Mouse (Mus musculus) common myeloid progenitor, adult 5-6 weeks (primary cell): ENCODE results near the gene Npepl1. TPM values are rescaled to one million over a fixed set of nuclear protein-coding genes. Genes with fewer than 3 reads are reported as not detected.

ENCODE experiments used
- ATAC-seq: replicated peaks from 2 replicates; pipeline ENCODE4 v1.8.0; 2016; ENCODE audit warnings: low read depth, mild to moderate bottlenecking, moderate TSS enrichment, inconsistent platforms; ENCODE audit not compliant: poor library complexity, severe bottlenecking
- total RNA-seq: library from RNA; stranded (forward); fragments of 200-1000, 187-1606 nt; gene quantifications from 2 replicates; pipeline ENCODE4 v1.2.3, GENCODE M21; 2017

Npepl1 gene
- total RNA-seq, result 33.5 and 34.8 TPM in 2 replicates

DNA sequence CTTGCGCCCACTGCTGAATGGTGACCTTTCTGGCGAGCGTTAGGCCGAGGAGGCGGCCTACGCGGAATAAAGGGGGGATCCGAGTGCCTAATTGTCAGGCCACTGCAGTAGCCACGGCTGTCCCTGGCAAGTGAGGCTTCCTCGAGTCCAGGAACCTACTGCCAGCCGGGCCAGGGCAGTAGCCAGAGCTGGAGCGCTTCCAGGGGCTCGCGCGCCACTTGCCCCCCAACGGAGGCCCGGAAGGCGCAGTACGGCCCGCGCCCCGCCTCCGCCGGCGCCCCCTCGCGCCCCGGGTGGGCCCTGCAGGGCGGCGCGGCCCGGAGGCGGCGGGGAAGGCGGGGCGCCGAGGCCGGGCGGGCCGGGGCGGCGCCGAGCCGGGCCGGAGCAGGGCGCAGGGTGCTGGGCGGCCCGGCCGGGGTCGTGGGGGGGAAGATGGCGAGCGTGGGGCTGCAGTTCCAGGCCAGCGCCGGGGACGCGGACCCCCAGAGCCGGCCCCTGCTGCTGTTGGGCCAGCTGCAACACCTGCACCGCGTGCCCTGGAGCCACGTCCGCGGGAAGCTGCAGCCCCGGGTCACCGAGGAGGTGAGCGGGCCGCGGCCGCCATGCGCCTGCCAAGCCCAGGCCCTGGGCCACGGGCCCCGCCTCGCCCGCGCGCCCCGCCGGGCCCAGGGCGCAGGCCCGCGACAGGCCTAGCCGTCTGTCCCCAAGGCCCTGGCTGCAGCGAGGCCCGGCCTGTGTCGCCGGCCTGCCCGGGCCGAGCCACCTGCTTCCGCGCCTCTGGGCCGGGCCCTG, at the start of gene Npepl1:
Gene Npepl1, plus strand, starts transcription at position 359 of the 792 bp plus-strand sequence.
- peak; percentile 55 for ATAC-seq

DNA sequence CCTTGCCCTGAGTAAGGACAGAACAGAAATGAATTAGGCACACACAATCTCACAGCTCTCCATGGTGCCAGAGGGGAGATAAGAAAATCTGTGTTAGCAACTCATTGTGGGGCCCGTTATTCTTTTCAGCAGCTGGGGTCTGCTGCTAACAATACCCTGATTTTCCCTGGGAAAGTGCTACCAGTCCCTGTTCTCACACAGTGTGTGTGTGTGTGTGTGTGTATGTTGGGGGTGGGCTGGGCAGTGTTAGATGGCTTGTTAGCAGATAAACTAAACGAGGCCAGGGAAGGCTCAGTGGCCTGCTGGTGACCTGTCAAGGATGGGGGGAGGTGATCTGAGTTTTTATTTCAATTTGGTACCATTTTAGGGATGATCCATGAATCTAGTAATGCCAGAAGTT, 48.9 kb upstream of the Npepl1 start:
- no peak for ATAC-seq

DNA sequence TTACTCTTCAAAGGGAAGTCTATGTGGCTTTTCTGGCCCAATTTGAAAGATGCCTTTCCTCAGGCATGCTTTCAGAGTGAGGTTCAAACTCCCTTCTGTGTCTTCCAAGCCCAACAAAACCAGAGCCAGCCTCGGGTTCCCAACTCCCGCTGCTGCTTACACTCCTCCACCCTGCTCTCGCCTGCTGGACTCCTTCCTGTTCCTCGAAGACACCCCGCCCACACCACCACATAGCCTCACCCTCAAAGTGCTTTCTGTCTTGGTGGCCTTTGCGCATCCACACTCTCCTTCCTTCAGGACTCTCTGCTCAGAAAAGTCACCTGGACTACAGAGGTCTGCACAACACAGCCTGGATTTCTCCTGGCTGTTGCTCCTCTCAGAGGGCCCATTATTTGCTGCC, 47.1 kb upstream of the Npepl1 start:
- no peak for ATAC-seq

DNA sequence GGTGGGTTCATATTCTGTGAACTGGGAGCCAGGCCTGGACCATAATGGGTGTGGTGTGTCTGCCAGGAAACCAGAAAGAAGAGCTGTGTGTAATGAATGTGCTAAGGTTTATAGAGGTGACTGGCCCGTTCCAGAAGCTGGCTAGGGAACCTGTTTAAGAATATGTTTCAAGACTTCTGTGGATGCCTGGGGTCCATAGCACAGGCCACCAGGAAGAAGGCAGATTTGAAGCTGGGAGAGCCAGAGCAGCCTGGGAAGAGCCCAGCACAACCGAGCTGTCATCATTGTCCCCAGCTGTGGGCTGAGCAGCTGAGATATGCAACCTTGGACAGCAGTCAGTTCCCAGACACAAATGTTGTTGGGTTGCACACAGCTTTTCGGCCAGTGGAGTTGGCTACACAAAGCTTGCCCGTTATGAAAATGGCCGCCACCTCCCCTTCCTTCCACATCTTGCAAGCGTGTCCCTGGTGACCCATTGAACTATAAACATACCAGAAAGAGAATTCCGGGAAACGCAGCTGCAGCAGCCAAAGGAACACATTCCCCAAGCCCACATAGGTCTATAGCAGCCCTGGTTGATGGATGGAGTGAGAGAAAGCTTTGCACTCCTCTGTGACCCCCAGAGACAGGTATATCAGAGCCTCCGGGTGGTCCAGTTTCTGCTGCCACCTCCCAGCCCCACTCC, 46.5 kb upstream of the Npepl1 start:
- no peak for ATAC-seq

DNA sequence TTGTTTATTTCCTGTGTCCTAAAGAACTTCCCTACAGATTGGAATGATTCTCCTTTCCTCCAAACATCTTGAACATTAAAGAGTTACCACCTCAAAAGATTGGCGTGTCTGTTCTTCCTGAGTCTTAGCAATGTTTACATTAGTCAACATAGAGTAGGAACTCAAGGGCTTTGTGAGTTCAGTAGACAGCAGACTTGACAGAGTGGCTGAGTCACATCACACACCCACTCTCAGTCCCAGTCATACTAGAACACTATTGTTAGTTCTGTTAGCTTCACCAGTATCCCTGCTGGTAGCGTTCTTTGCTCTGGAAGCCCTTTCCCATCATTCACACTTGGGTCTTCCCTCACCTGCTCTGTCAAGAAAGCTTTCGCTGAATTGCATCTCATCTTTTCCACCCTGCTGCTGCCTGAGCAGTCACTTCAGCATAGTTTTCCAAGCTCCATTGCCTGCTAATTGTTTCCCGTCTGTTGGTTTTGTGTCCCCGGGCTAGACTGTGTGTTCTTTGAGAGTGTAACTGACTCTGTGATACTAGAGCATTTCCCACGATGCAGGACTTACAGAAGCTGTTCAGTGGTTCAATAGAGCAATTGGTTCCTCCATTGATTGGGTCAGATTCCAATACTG, 42.2 kb upstream of the Npepl1 start:
- no peak for ATAC-seq

DNA sequence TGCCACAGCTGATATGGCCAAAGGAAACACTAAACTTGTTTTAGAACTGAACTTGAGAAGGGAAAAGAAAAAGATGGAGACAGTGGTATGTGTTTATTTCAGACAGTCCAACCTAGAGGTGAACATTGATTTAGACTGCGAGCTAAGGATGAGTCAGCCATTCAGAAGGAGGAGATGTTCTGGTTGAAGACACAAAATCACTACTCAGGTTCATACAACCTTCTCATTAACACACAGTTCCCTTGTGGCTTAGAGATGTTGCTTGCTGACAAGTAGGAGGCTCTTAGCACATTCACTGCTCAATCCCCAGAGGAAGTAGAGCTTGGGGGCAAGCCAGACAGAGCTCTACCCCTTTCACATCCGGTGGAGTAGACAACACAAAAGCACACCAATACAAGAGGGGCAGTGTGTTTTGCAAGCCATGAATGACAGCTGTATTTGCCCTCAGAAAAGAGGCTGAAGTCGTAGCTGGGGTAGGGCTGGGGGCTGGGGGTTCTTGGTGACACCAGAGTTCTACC, 40.6 kb upstream of the Npepl1 start:
- ATAC-seq, result peak; percentile 75

DNA sequence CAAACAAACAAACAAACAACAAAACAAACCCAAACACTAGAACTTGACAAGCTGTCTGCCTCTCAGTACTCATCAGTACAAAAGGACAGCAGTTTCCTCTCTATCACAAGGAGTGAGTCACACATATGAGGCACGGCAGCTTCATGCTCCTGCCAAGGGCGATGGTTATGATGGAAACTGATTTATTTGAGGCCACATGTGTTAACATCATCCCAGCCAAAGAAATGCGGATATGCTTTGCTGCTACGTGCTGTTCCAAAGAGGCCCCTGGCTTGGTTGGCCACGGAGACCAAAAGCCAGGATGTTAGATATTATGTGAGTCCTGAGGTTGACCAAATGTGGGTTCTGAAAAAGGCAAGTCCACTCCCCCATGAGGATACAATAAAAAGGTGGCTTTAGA, 38.7 kb upstream of the Npepl1 start:
- no peak for ATAC-seq

DNA sequence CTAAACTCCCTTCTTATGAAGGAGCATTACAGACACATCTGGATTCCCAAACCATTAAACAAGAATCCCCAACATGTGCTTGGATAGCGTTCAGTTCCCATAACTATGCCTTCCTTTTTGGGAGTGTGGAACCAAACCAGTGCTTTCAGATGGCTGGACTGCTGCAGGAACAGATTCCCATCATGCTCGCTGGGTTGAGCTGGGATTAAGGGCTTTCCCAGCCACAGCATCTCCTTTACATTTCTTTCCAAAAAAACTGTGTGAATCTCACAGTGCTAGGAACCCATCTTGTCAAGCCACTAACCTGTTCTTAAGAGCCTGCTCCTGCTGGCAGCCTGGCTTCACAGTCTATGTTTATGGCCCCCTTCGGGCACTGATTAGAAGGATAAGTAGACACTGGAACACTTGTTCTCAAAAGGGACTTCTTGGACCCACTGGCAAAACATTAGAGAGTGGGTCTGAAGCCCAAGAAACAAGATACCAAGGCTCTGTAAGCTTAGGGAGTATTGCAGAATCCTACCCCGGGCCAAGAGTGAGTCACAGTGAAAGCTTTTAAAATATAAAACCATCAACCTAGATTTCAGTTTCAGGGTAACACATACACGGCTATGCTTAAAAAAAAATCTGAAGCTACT, 36.9 kb upstream of the Npepl1 start:
- ATAC-seq, result no peak

DNA sequence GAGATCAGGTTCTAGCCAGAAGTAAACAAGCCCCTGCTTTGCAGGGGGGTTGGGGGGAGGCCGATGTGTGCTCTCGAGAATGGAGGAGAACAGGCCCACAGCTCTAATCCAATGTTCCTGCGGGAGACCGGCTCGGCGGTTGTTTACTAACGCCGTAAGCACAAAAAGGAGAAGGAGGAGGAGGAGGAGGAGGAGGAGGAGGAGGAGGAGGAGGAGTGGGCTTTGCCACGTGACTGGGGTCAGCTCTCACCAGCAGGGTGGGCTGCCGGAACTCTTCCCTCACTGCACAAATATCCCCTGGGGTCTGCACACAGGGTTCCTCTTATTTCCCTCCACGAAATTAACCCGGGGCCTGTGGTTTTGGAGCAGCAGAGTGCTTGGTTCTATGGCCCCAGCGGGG, 35.5 kb upstream of the Npepl1 start:
- no peak for ATAC-seq

DNA sequence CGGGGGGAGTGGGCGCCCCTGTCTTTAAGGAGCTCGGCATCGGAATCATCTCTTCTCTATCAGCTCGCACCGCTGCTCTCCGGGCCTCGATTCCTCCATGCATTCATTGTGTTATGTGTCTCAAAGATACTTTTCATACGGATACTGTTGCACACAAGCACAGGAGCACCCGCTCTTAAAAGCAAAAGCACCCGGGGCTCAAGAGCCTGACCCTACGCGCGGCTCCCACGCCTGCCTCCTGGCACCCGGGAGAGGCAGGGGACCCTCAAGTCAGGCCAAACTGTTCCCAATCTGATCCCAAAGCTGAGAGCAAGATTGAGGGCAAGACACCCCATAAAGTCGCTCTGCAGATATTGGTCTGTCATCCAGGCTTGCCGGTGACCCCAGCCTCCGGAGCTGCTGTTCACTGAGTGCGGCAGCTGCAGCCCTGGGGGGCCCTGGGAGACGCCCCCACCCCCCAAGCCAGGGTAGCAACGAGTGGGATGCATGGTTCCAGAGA, 35.0 kb upstream of the Npepl1 start:
- ATAC-seq, result no peak

DNA sequence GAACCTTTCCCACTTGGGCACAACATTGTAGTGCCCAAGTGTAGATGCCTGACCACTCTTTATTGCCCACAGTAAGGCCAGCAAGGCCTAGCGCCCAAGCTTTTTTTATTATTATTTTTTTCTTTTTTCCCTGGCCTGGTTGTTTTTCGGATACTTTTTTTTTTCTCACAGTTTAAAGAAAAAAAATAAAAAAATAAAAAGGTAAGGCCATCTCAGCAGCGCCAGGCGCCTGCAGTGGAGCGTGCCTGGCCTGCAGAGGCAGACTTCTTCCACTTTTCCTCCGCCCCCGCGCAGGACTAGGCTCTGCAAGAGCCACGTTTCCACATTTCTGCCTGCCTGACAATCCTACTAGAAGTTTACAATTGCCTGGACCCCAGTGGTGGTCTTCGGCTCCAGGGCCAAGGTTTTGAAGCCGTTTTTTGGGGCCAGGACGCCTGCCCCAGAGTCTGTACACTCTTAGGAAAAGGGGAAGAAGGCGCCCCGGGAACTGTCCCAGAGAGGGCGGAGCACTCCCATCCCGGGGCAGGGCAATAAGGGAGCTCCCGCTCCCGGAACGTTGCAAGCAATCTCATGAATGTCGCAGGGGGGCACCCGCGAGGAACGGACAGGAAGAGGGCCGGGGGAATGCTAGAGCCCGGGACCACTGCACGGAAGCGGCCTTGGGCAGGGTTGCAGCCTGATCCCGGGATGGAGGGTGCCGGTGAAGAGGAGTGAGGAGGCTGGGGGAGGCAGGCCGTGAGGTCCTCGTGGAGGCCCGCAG, 34.3 kb upstream of the Npepl1 start, which contains the start of gene Stx16:
Gene Stx16, plus strand, starts transcription at position 636 of the 760 bp plus-strand sequence.
- ATAC-seq, result peak; percentile 87

DNA sequence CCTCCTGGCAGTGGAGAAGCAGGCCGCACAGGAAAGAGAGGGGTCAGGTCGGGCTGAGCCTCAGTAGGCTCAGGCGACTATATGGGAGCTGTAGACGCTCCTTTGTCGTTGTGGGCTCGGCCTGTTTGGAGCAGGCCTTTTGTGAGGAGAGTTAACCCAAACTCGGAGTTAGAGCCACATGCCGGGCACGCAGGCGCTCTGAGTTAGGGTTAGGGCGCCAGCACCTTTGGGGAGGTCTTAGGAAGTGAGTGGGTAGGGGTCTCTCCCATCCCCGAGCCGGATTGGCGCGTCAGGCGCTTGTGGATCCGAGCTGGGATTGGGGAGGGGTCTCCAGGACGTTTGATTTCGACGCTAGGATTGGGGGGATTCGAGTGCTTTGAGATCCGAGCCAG, 33.7 kb upstream of the Npepl1 start:
- peak; percentile 41 for ATAC-seq

DNA sequence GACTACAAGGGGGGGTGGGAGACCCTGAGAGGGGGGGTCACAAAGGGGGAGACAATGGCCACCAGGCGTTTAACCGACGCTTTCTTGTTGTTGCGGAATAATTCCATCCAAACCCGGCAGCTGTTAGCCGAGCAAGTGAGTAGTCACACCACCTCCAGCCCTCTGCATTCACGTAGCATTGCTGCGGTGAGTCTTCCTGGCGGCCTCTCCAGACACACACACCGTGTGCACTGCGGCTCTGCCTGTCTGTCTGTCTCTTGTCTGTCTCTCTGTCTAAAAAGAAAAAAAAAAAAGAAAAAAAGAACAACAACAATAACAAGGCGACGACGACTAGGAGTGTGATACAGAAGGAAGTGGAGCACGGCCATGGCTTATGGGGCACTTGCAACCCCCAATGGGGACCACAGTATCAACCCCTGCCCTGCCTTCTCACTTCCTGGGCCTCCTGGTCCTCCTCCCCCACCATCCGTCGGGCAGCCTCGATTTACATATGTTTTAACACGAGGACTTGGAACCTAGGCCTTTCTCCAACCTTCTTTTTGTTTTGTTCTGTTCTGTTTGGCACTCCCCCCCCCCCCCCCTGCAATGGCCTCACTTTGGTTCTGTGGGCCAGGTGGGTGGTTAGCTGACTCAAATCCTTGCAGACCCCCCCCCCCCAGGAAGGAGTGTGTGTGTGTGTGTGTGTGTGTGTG, 33.0 kb upstream of the Npepl1 start:
- peak; percentile 43 for ATAC-seq

DNA sequence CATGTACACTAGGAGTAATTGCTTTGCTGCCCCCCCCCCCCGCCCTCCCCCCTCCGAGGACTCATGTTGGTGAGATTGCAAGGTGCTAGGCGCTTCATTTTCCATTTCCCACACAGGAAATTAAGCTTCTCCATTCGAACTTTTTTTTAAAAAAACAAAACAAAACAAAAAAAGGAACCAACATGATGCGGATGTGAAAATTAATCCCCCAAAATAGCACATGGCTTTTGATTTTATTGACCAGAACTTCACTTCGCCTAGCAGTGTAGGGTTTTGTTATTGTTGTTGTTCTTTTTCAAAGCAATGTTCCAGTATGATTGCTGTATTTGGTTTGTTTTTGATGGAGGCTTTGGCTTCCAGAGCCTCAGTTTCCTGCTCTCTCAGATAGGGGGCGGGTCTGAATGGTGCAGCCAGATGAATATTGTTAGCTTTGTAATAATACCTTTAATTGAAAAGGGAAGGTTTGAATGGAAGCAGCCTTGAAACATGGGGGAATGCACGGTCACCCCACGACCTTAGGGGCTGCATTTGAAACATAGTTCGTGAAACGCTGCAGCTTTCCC, 32.3 kb upstream of the Npepl1 start:
- ATAC-seq, result no peak

DNA sequence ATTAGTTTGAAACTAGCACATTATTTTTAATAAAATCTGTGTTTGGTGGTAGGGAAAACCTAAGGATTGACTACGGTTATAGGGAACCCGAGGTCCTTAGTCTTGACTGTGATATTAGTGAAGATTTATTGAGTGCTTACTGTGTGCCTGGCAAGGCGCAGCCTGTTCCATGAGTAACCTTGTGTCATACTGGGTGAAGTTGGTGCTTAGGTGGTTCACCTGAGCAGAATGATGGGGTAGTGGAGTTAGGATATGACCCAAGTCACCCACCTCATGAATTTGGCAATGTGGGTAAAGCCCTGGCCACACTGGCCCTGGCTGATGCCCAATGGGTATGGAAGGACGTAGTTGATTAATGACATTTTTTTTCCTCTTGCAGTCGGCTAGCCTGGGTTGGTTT, 28.3 kb upstream of the Npepl1 start:
- no peak for ATAC-seq

DNA sequence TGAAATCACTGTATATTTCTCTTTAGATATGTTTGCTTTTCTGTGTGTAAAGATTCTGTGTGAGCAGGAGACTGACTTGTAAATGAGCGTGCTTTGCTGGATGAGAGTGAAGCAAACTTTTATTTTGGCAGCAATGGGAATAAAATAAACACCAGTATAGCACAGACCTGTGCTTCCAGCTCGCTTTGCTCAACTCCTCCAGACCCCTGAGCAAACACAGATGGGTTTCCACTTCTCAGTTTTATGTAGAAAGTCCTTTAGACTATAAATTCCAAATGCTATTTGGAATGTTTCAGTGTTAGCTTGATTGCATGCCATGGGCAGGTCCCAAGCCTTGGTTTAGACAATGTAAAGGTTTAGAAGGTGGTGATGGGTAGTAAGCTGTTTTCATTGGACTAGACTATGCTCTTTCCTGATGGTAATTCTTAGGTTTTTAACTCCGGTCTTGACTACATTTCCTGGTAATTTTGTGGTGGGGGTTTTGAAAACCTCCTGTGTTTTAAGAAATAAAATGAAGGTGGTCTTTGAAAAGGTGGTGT, 27.7 kb upstream of the Npepl1 start:
- ATAC-seq, result no peak

DNA sequence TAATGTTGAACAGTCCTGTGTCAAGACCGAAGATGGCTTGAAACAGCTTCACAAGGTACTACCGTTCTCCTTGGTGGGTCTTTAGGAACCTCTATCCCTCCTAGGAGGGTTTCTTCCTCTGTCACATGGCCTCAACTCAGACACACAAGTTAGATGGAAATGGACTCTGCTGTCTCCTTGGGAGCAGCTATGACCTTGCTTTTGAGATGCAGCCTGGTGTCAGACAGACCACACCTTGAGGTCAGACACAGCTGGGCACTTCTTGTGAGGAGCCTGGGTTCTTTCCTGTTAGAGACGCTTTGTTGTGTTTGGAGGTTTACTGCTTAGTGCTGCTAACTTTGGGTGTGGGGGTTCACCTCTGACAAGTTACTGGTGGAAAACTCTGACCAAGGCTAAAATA, 15.1 kb upstream of the Npepl1 start:
- no peak for ATAC-seq

DNA sequence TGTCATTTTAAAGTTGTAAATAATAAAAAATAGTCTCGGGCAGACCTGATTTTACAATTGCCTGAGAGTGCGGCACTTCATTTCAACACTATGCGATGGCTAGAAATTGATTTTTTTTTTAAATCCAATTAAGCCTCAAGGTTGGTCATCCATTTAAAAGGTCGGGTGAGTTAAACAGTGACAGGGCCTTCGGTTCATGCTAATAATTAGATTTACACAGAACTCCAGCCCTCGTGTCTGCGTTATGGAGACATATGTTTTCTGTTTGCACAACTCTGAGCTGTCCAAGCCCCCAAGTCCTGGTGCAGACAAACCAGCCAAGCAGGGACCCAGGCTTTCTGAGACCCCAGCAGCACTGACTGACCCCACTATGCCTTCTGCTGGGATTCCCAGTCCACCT, 7.8 kb upstream of the Npepl1 start:
- ATAC-seq, result no peak
